Mouse (Mus musculus) forebrain, postnatal 0 days (tissue): ENCODE results near the gene Smoc1. TPM values are rescaled to one million over a fixed set of nuclear protein-coding genes. Genes with fewer than 3 reads are reported as not detected.

Source experiments
- ATAC-seq: fragments of 200-750 bp; cut with Nextera tagmentation; 2 replicates; pipeline ENCODE4 v1.8.0; 2017; ENCODE audit warnings: mild to moderate bottlenecking, moderate library complexity
- DNase-seq: peaks from one replicate; pipeline ENCODE4 v3.0.0-alpha.2; 2015
- H3K27ac ChIP-seq: fragments of 300-500 bp; sonication (generic); 2 replicates; pipeline ENCODE4 v1.5.1; 2014; ENCODE audit warnings: low read depth, mild to moderate bottlenecking, antibody characterized with exemption, low read length, moderate library complexity, mixed read lengths
- H3K27me3 ChIP-seq: fragments of 300-500 bp; sonication (generic); 2 replicates; pipeline ENCODE4 v1.6.1; 2014; ENCODE audit warnings: mild to moderate bottlenecking, low read length, mixed read lengths; ENCODE audit not compliant: insufficient read depth
- H3K36me3 ChIP-seq: fragments of 300-500 bp; sonication (generic); 2 replicates; pipeline ENCODE4 v1.6.1; 2014; ENCODE audit warnings: mild to moderate bottlenecking, moderate library complexity; ENCODE audit not compliant: insufficient read depth
- H3K4me1 ChIP-seq: fragments of 300-500 bp; sonication (generic); 2 replicates; pipeline ENCODE4 v1.6.1; 2014; ENCODE audit warnings: antibody characterized with exemption; ENCODE audit not compliant: insufficient read depth
- H3K4me2 ChIP-seq: fragments of 300-500 bp; sonication (generic); 2 replicates; pipeline ENCODE4 v1.6.1; 2014; ENCODE audit warnings: low read depth, mild to moderate bottlenecking, moderate library complexity
- H3K4me3 ChIP-seq: fragments of 300-500 bp; sonication (generic); 2 replicates; pipeline ENCODE4 v1.5.1; 2014; ENCODE audit warnings: low read depth, low read length, mixed read lengths
- H3K9ac ChIP-seq: fragments of 300-500 bp; sonication (generic); 2 replicates; pipeline ENCODE4 v1.6.1; 2014; ENCODE audit warnings: mild to moderate bottlenecking
- H3K9me3 ChIP-seq: fragments of 300-500 bp; sonication (generic); 2 replicates; pipeline ENCODE4 v1.6.1; 2016; ENCODE audit warnings: low read length
- CTCF ChIP-seq: sonication (generic); IDR thresholded peaks from 2 replicates; pipeline ENCODE4 v1.5.1; 2016; ENCODE audit warnings: antibody characterized with exemption, control low read depth, low read depth
- WGBS: fragments of 180-500 bp; shearing (Covaris S2); extraction: QIAGEN DNeasy Blood & Tissue Kit; methylation state at CpG from one replicate; pipeline ENCODE4 v1.1.7; 2014; 5-methylcytosine and 5-hydroxymethylcytosine counted together
- polyA plus RNA-seq: library from polyadenylated mRNA; unstranded; fragments of >200 nt; fragmentation: Nextera tagmentation; extraction: Ambion mirVana; gene quantifications from 2 replicates; pipeline ENCODE4 v1.2.1, GENCODE M21; 2015
- total RNA-seq: library from RNA; depleted of rRNA; stranded (reverse); fragments of >200 nt; gene quantifications from 2 replicates; pipeline ENCODE4 v1.2.3, GENCODE M21; 2014; rRNA removed

Gene Smoc1
- total RNA-seq (9.5 and 16.9 TPM in 2 replicates), polyA plus RNA-seq (7.9 and 12.3 TPM in 2 replicates)

DNA sequence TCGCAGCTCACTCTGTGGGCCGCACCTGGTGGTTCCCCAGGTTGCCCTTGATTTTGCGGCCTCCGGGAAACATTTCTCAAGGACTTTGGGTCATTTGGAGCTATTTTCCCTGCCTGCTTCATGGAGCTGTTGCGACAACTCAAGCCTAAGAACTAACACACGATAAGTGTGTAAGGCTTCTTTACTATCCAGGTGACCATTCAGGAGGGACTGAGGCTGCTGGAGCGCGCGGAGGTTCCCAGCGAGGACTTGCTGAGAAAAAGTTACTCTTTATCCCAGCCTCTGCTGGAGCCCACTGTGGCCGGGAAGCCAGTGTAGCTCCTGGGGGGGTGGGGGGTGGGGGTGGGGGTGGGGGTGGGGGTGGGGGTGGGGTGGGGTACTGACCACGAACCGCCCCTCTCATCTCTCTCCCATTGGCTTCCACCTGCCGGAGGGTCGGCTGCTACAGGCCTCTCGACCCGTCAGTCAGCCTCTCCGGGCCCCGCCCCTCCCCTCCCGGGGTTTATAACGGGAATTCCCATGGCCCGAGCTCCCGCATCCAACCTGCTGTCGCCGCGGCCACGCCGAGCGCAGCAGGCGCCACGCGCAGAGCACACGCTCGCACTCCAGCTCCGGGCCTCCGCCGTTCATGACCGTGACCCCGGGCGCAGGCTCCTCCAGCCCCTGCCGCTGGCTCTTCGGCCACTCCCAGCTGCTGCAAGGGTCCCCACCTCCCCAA is at the start of gene Smoc1:
TSS of gene Smoc1 (plus strand) at position 532 of the 718 bp plus-strand sequence.
- DNase-seq, result peak; percentile 82

GRCm38 (mm10) chr12:80982326-80982725 is 44.3 kb upstream of the Smoc1 start:
- WGBS, result under 1% methylated on average over 7 of the region's 7 CpGs
- no peak overlapping the region for H3K4me3 ChIP-seq
- peak; percentile 99 for TF ChIP-seq CTCF
- no peaks in the 10 kb centered on the region for H3K9me3 ChIP-seq
- ATAC-seq (0 out of 2 replicates have a peak, but pooled peaks have one; percentile 51), DNase-seq (peak; percentile 90)
- no peak overlapping the region for H3K4me2 ChIP-seq
- H3K27ac ChIP-seq, result no peak overlapping the region
- H3K27me3 ChIP-seq, result no peaks in the 10 kb centered on the region
- no peaks in the 10 kb centered on the region for H3K36me3 ChIP-seq
- no peak overlapping the region for H3K9ac ChIP-seq
- H3K4me1 ChIP-seq, result no peaks in the 10 kb centered on the region

More for the DNA sequence above, at the start of gene Smoc1:
- Histone ChIP-seq H3K9me3 (no peaks in the 10 kb centered on the region), H3K4me1 (no peaks in the 10 kb centered on the region), H3K9ac (peak within 1 kb of the TSS; percentile 66), H3K4me2 (peak within 1 kb of the TSS; percentile 97), H3K36me3 (no peaks in the 10 kb centered on the region), H3K4me3 (peak within 1 kb of the TSS; percentile 68), H3K27ac (no peak within 1 kb of the TSS), H3K27me3 (no peaks in the 10 kb centered on the region)
- WGBS, result 7% methylated on average over 39 of the region's 42 CpGs
- ATAC-seq, result peak; percentile 97
- no peak for TF ChIP-seq CTCF

GRCm38 (mm10) chr12:80983695-80984094 is 42.9 kb upstream of the Smoc1 start:
- no peak overlapping the region for H3K4me2 ChIP-seq
- H3K4me1 ChIP-seq, result no peaks in the 10 kb centered on the region
- H3K9ac ChIP-seq, result no peak overlapping the region
- 58% methylated on average over 9 of the region's 9 CpGs for WGBS
- DNase-seq (no peak), ATAC-seq (no peak)
- H3K27me3 ChIP-seq, result no peaks in the 10 kb centered on the region
- no peak overlapping the region for H3K4me3 ChIP-seq
- no peak overlapping the region for H3K27ac ChIP-seq
- no peaks in the 10 kb centered on the region for H3K36me3 ChIP-seq
- TF ChIP-seq CTCF, result no peak
- no peaks in the 10 kb centered on the region for H3K9me3 ChIP-seq

GRCm38 (mm10) chr12:80986628-80987027 is 40.0 kb upstream of the Smoc1 start:
- Histone ChIP-seq H3K27ac (no peak overlapping the region), H3K4me3 (no peak overlapping the region), H3K9ac (no peak overlapping the region), H3K4me1 (no peaks in the 10 kb centered on the region), H3K4me2 (no peak overlapping the region), H3K9me3 (no peaks in the 10 kb centered on the region), H3K27me3 (no peaks in the 10 kb centered on the region), H3K36me3 (no peaks in the 10 kb centered on the region)
- ATAC-seq, result no peak
- TF ChIP-seq CTCF, result peak; percentile 37; the same call in 1 of the 2 replicates
- no peak for DNase-seq
- WGBS, result 84% methylated on average over 4 of the region's 4 CpGs

- H3K36me3 ChIP-seq, result no peaks in the 10 kb centered on the region
- no peak overlapping the region for H3K27ac ChIP-seq
- no peaks in the 10 kb centered on the region for H3K4me1 ChIP-seq
- 89% methylated on average over 3 of the region's 3 CpGs for WGBS
- ATAC-seq (no peak), DNase-seq (no peak)
- H3K9ac ChIP-seq, result no peak overlapping the region
- no peaks in the 10 kb centered on the region for H3K27me3 ChIP-seq
- no peak overlapping the region for H3K4me3 ChIP-seq
- no peak overlapping the region for H3K4me2 ChIP-seq
- TF ChIP-seq CTCF, result no peak
- no peaks in the 10 kb centered on the region for H3K9me3 ChIP-seq
Observed at GRCm38 (mm10) chr12:80988286-80988685, 38.3 kb upstream of the Smoc1 start.

DNA sequence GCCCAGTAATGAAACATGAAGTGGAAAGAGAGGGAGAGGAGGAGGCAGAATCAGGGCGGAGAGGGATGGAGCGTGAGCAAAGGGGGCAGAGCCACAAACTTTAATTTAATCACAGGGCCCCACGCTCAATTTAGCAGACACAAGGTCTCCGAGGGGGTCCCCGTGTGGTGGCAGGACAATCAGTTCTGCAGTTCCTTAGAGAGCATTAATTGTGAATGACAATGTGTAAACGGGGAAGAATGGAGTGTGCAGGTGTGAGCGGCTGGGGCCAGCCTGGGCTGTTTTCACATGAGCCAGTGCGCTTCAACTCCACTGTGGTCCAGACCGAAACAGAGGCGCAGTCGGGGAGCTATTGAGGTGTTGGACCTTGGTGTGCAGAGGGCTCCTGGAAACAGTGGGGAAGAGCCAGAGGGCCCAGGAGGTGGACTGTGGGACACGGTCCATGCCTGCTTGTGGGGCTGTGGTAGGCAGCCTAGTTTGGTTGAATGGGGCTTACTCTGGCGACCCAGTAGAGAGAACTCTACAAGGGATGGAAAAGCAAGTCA is 35.6 kb upstream of the Smoc1 start:
- Histone ChIP-seq H3K27ac (no peak overlapping the region), H3K4me3 (no peak overlapping the region), H3K27me3 (no peaks in the 10 kb centered on the region), H3K9ac (no peak overlapping the region), H3K9me3 (peaks cover 3% of the 10 kb centered on the region; the same call in 1 of the 2 replicates), H3K36me3 (no peaks in the 10 kb centered on the region), H3K4me2 (no peak overlapping the region), H3K4me1 (no peaks in the 10 kb centered on the region)
- DNase-seq (no peak), ATAC-seq (no peak)
- WGBS, result 31% methylated on average over 13 of the region's 13 CpGs
- no peak for TF ChIP-seq CTCF

DNA sequence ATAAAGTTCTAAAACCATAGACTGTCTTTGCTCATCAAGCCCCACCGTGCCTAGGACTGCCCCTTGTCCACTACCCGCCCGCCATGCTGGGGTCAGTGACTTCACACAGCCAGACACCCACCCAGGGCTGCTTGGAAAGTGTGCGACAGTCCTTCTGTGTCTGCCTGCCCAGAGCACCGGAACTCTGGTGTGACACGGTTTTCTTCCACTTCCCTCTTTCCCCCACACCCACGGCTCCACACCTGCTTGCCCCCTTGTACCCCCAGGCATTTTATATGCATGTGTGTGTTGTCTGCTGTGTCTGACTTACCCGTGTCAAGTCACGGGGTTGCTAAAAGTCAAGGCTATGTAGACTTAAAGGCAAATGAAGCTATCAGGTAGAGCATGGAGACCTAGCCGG is 34.8 kb upstream of the Smoc1 start:
- Histone ChIP-seq H3K27me3 (no peaks in the 10 kb centered on the region), H3K27ac (no peak overlapping the region), H3K9me3 (peaks cover 4% of the 10 kb centered on the region; the same call in 1 of the 2 replicates), H3K36me3 (no peaks in the 10 kb centered on the region), H3K4me1 (no peaks in the 10 kb centered on the region), H3K4me3 (no peak overlapping the region), H3K9ac (no peak overlapping the region), H3K4me2 (no peak overlapping the region)
- DNase-seq (no peak), ATAC-seq (no peak)
- 84% methylated on average over 10 of the region's 10 CpGs for WGBS
- no peak for TF ChIP-seq CTCF
